Mouse (Mus musculus) heart, adult 2 months (tissue): Measurements from ENCODE around the gene Nup188.
A peak's percentile ranks its signal among the peaks of the same experiment; 100 is the strongest.

Experiments used
- CTCF ChIP-seq: fragments of 200-600 bp; IDR thresholded peaks from 2 replicates; pipeline ENCODE4 v1.8.1; 2022; ENCODE audit warnings: antibody characterized with exemption, mild to moderate bottlenecking, moderate library complexity
- EP300 ChIP-seq: fragments of 200-500 bp; IDR thresholded peaks from 2 replicates; pipeline ENCODE4 v1.6.1; 2011; ENCODE audit warnings: low read depth, low read length, control low read depth; ENCODE audit not compliant: insufficient read depth

DNA sequence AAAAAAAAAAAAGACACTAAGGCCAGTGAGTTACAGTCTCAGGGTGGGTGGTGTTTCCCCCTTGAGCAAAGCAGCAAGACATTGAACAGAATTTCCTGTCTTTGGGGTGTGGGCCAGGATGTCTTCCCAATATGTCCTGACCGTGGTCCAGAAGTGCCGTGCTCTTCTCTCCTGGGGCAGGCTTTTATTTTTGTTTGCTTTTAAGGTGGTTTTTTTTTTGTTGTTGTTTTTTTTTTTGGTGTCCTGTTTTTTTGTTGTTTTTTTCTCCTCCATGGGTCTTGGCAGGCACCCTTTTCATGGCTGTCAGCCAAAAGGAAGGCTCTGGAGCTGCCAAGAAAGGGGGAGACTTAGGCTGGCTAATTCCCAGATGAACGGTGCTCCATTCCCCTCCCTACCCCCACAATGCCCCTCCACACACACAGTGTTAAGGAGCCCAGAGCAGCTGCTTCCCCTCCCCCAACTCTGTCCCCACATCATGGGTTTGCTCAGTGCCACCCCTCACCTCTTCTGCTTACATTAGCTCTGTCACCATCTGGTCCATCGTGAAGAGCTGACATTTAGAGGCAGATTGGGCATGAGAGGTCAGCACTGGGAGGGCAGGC is 23.3 kb upstream of the Nup188 start:
- TF ChIP-seq CTCF (no peak), EP300 (peak; percentile 91)
